11 mouse cellular contexts compared by ENCODE assay signal in genomic region chr4:151288893-151289585, GRCm38 (mm10).
A peak's percentile ranks its signal among the peaks of the same experiment; 100 is the strongest.
DNase-seq lines count a peak whose midpoint lies in the region; ATAC-seq lines count a peak whose summit lies in the region.
"Had no signal": no experiment of that assay in that cellular context is flagged by ENCODE, and none has a peak within 500 bp of the region (broad histone marks: within the 10 kb centered on the region; RNA-seq: fewer than 3 reads in every experiment).

No protein-coding gene starts in this region.

- no peak overlapping the region for H3K4me2 ChIP-seq in kidney, embryonic 15.5 days
- H3K4me2 ChIP-seq: embryonic facial prominence, embryonic 13.5 days; heart, embryonic 13.5 days; liver, embryonic 15.5 days had no signal

- H3K36me3 ChIP-seq in kidney, embryonic 15.5 days: no peaks in the 10 kb centered on the region
- no peaks in the 10 kb centered on the region for H3K36me3 ChIP-seq in embryonic facial prominence, embryonic 10.5 days (replicated peaks)
- H3K36me3 ChIP-seq: embryonic facial prominence, embryonic 13.5 days; heart, embryonic 13.5 days; liver, embryonic 15.5 days had no signal

- peak; percentile 41 for DNase-seq in kidney, adult 18-20 months
- DNase-seq in ZHBTc4 (ENCODE audit: low read depth, low spot score): peak; percentile 69
- DNase-seq in embryonic facial prominence, embryonic 10.5 days (ENCODE audit: low spot score): peak; percentile 63
- DNase-seq in lung, postnatal 36 days: peak; percentile 35
- DNase-seq in cerebellum, postnatal 36 days: no peak
- no peak for DNase-seq in thymus, postnatal 25 days

- ATAC-seq in kidney, embryonic 15.5 days (replicated peaks; ENCODE audit: low FRiP score): no peak
- no peak for ATAC-seq in inflammation-experienced regulatory T-cells, adult 6 months

- H3K27me3 ChIP-seq in kidney, embryonic 15.5 days: no peaks in the 10 kb centered on the region
- H3K27me3 ChIP-seq in embryonic facial prominence, embryonic 10.5 days (replicated peaks; ENCODE audit: low read depth, poor library complexity, severe bottlenecking): no peaks in the 10 kb centered on the region
- H3K27me3 ChIP-seq: embryonic facial prominence, embryonic 13.5 days; liver, embryonic 15.5 days had no signal

- H3K9ac ChIP-seq in kidney, embryonic 15.5 days: no peak overlapping the region
- H3K9ac ChIP-seq: embryonic facial prominence, embryonic 13.5 days; heart, embryonic 13.5 days; liver, embryonic 15.5 days had no signal

- no peaks in the 10 kb centered on the region for H3K9me3 ChIP-seq in kidney, embryonic 15.5 days (replicated peaks)
- no peaks in the 10 kb centered on the region for H3K9me3 ChIP-seq in embryonic facial prominence, embryonic 10.5 days
- H3K9me3 ChIP-seq: embryonic facial prominence, embryonic 13.5 days; heart, embryonic 13.5 days; liver, embryonic 15.5 days had no signal

- WGBS in kidney, embryonic 15.5 days: 57% methylated on average over 6 of the region's 6 CpGs
- WGBS in embryonic facial prominence, embryonic 10.5 days: 63% methylated on average over 6 of the region's 6 CpGs

- H3K27ac ChIP-seq in kidney, embryonic 15.5 days: no peak overlapping the region
- no peak overlapping the region for H3K27ac ChIP-seq in embryonic facial prominence, embryonic 10.5 days (replicated peaks)
- H3K27ac ChIP-seq: embryonic facial prominence, embryonic 13.5 days; heart, embryonic 13.5 days; liver, embryonic 15.5 days had no signal

- H3K4me3 ChIP-seq in kidney, embryonic 15.5 days (replicated peaks): no peak overlapping the region
- no peak overlapping the region for H3K4me3 ChIP-seq in embryonic facial prominence, embryonic 10.5 days
- H3K4me3 ChIP-seq: embryonic facial prominence, embryonic 13.5 days; heart, embryonic 13.5 days; liver, embryonic 15.5 days had no signal

- H3K4me1 ChIP-seq in kidney, embryonic 15.5 days: no peaks in the 10 kb centered on the region
- no peaks in the 10 kb centered on the region for H3K4me1 ChIP-seq in embryonic facial prominence, embryonic 10.5 days
- H3K4me1 ChIP-seq: embryonic facial prominence, embryonic 13.5 days; heart, embryonic 13.5 days; liver, embryonic 15.5 days had no signal

Comparison
In these comparisons a context has a peak if more than half of its experiments do, and no peak if none do; other contexts are left out.
1. DNase-seq: peak in kidney, adult 18-20 months (single experiment), ZHBTc4 (single experiment), embryonic facial prominence, embryonic 10.5 days (single experiment) and lung, postnatal 36 days (single experiment); none in cerebellum, postnatal 36 days (0 of 2) and thymus, postnatal 25 days (single experiment).